Mouse (Mus musculus) limb, embryonic 14.5 days (tissue): ENCODE measurements around the gene Zbtb20. TPM values are rescaled to one million over a fixed set of nuclear protein-coding genes. Genes with fewer than 3 reads are reported as not detected.

Source experiments
- ATAC-seq: fragments of 200-750 bp; cut with Nextera tagmentation; 2 replicates; pipeline ENCODE4 v1.8.0; 2017; ENCODE audit warnings: low read depth, moderate number of reproducible peaks, moderate TSS enrichment; ENCODE audit not compliant: low FRiP score
- DNase-seq: peaks from one replicate; pipeline ENCODE4 v3.0.0-alpha.2; 2015; ENCODE audit warnings: low spot score
- H3K27ac ChIP-seq: fragments of 300-500 bp; sonication (generic); replicated peaks from 2 replicates; pipeline ENCODE4 v1.5.1; 2014; ENCODE audit warnings: low read depth, mild to moderate bottlenecking, low read length, moderate library complexity, mixed read lengths
- H3K27me3 ChIP-seq: fragments of 300-500 bp; sonication (generic); 2 replicates; pipeline ENCODE4 v1.6.1; 2014; ENCODE audit warnings: low read length, mixed read lengths; ENCODE audit not compliant: control insufficient read depth, insufficient read depth
- H3K36me3 ChIP-seq: fragments of 300-500 bp; sonication (generic); 2 replicates; pipeline ENCODE4 v1.6.1; 2014; ENCODE audit warnings: mild to moderate bottlenecking, low read length, moderate library complexity, mixed read lengths; ENCODE audit not compliant: control insufficient read depth, insufficient read depth
- H3K4me1 ChIP-seq: fragments of 300-500 bp; sonication (generic); 2 replicates; pipeline ENCODE4 v1.6.1; 2014; ENCODE audit warnings: antibody characterized with exemption, low read length, mixed read lengths; ENCODE audit not compliant: control insufficient read depth, insufficient read depth
- H3K4me2 ChIP-seq: fragments of 300-500 bp; sonication (generic); replicated peaks from 2 replicates; pipeline ENCODE4 v1.6.1; 2014; ENCODE audit warnings: low read depth, mild to moderate bottlenecking, low read length, moderate library complexity; ENCODE audit not compliant: severe bottlenecking
- H3K4me3 ChIP-seq: fragments of 300-500 bp; sonication (generic); replicated peaks from 2 replicates; pipeline ENCODE4 v1.5.1; 2014; ENCODE audit warnings: low read length
- H3K9ac ChIP-seq: fragments of 300-500 bp; sonication (generic); 2 replicates; pipeline ENCODE4 v1.6.1; 2014; ENCODE audit warnings: mild to moderate bottlenecking, low read depth, low read length, moderate library complexity; ENCODE audit not compliant: severe bottlenecking
- H3K9me3 ChIP-seq: fragments of 300-500 bp; sonication (generic); 2 replicates; pipeline ENCODE4 v1.6.1; 2016; ENCODE audit warnings: low read length; ENCODE audit not compliant: control insufficient read depth
- POLR2A ChIP-seq: fragments of 200-500 bp; IDR thresholded peaks from 2 replicates; pipeline ENCODE4 v1.8.0; 2012; ENCODE audit warnings: inconsistent platforms, mild to moderate bottlenecking, moderate library complexity, borderline replicate concordance; ENCODE audit not compliant: insufficient read depth, insufficient read length; ENCODE audit errors: extremely low read depth
- WGBS: fragments of 180-500 bp; shearing (Covaris S2); extraction: QIAGEN DNeasy Blood & Tissue Kit; methylation state at CpG from one replicate; pipeline ENCODE4 v1.1.7; 2014; 5-methylcytosine and 5-hydroxymethylcytosine counted together
- polyA plus RNA-seq, 2 experiments: library from polyadenylated mRNA; depleted of rRNA in 1 of 2; stranded (reverse) in 1 of 2; unstranded in 1 of 2; fragments of >200 nt; fragmentation: Nextera tagmentation in 1 of 2; extraction: Ambion mirVana in 1 of 2; gene quantifications; 2 replicates each; pipeline versions ENCODE4 v1.2.1 to v1.2.3; 2012 to 2014

Zbtb20 gene
- polyA plus RNA-seq, 2 experiments = 2.5 to 17.6 TPM

- Histone ChIP-seq H3K9ac (no peak overlapping the region), H3K4me3 (no peak overlapping the region), H3K9me3 (no peaks in the 10 kb centered on the region), H3K27ac (no peak overlapping the region), H3K4me2 (no peak overlapping the region), H3K4me1 (no peaks in the 10 kb centered on the region), H3K27me3 (no peaks in the 10 kb centered on the region), H3K36me3 (no peaks in the 10 kb centered on the region)
- DNase-seq (no peak), ATAC-seq (no peak)
- TF ChIP-seq POLR2A = no peak
- WGBS = 90% methylated on average over 9 of the region's 9 CpGs
Measured at GRCm38 (mm10) chr16:43191060-43191850, 315.6 kb downstream of the Zbtb20 start.

- no peaks in the 10 kb centered on the region for H3K4me1 ChIP-seq
- H3K27me3 ChIP-seq = no peaks in the 10 kb centered on the region
- ATAC-seq = no peak
Measured at GRCm38 (mm10) chr16:43193631-43194239, 318.1 kb downstream of the Zbtb20 start.

GRCm38 (mm10) chr16:43217336-43218006 is 341.8 kb downstream of the Zbtb20 start:
- DNase-seq (no peak), ATAC-seq (no peak)
- Histone ChIP-seq H3K4me3 (no peak overlapping the region), H3K9me3 (no peaks in the 10 kb centered on the region), H3K27me3 (no peaks in the 10 kb centered on the region), H3K9ac (no peak overlapping the region), H3K36me3 (no peaks in the 10 kb centered on the region), H3K4me2 (no peak overlapping the region), H3K4me1 (no peaks in the 10 kb centered on the region), H3K27ac (no peak overlapping the region)
- 65% methylated on average over 4 of the region's 4 CpGs for WGBS
- TF ChIP-seq POLR2A = no peak

More at GRCm38 (mm10) chr16:43193631-43194239, 318.1 kb downstream of the Zbtb20 start:
- H3K4me2 ChIP-seq = no peak overlapping the region
- DNase-seq = no peak
- no peak for TF ChIP-seq POLR2A
- WGBS = 80% methylated on average over 6 of the region's 6 CpGs
- H3K36me3 ChIP-seq = no peaks in the 10 kb centered on the region
- H3K4me3 ChIP-seq = no peak overlapping the region
- no peak overlapping the region for H3K27ac ChIP-seq
- no peak overlapping the region for H3K9ac ChIP-seq
- H3K9me3 ChIP-seq = no peaks in the 10 kb centered on the region

- ATAC-seq (no peak), DNase-seq (no peak)
- Histone ChIP-seq H3K27me3 (no peaks in the 10 kb centered on the region), H3K9me3 (no peaks in the 10 kb centered on the region), H3K4me1 (no peaks in the 10 kb centered on the region), H3K36me3 (no peaks in the 10 kb centered on the region), H3K9ac (no peak overlapping the region), H3K27ac (no peak overlapping the region), H3K4me3 (no peak overlapping the region), H3K4me2 (no peak overlapping the region)
- TF ChIP-seq POLR2A = no peak
- 93% methylated on average over 1 of the region's 1 CpGs for WGBS
Measured at GRCm38 (mm10) chr16:43219367-43219766, 343.7 kb downstream of the Zbtb20 start.

GRCm38 (mm10) chr16:43221313-43221712 is 345.6 kb downstream of the Zbtb20 start:
- Histone ChIP-seq H3K36me3 (no peaks in the 10 kb centered on the region), H3K27me3 (no peaks in the 10 kb centered on the region), H3K27ac (no peak overlapping the region), H3K4me1 (no peaks in the 10 kb centered on the region), H3K4me2 (no peak overlapping the region), H3K4me3 (no peak overlapping the region), H3K9me3 (no peaks in the 10 kb centered on the region), H3K9ac (no peak overlapping the region)
- ATAC-seq (no peak), DNase-seq (no peak)
- 36% methylated on average over 4 of the region's 4 CpGs for WGBS
- TF ChIP-seq POLR2A = no peak
